Mouse (Mus musculus): ENCODE measurements at regions not wholly inside any gene's neighbourhood (a gene's known extent, or its start where the extent isn't known, plus 50 kb on each side); places are given as distances from the start of the nearest gene placed in this dataset.
A peak's percentile ranks its signal among the peaks of the same experiment; 100 is the strongest.

DNA sequence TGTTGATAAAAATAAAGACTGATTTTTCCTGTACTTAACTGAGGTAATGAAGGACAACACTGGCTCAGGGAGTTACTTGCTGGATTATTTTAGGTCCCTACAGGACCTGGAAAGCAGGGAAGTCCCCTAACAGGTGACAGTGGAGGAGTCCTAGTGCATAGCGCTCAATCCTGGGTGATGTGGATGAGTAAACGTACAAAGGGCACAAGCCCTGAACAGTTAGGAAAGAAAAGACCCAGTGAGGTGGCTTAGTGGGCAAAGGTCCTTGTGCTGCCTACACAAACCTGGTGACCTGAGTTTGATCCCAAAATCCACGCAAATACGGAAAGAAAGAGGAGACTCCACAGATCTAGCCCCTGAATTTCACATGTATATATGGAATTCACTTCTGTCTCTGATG, 99.1 kb downstream of the Hes1 start:
- no peak for DNase-seq

GRCm38 (mm10) chr16:30165667-30166180, 101.5 kb downstream of the Hes1 start:
- DNase-seq: no peak

DNA sequence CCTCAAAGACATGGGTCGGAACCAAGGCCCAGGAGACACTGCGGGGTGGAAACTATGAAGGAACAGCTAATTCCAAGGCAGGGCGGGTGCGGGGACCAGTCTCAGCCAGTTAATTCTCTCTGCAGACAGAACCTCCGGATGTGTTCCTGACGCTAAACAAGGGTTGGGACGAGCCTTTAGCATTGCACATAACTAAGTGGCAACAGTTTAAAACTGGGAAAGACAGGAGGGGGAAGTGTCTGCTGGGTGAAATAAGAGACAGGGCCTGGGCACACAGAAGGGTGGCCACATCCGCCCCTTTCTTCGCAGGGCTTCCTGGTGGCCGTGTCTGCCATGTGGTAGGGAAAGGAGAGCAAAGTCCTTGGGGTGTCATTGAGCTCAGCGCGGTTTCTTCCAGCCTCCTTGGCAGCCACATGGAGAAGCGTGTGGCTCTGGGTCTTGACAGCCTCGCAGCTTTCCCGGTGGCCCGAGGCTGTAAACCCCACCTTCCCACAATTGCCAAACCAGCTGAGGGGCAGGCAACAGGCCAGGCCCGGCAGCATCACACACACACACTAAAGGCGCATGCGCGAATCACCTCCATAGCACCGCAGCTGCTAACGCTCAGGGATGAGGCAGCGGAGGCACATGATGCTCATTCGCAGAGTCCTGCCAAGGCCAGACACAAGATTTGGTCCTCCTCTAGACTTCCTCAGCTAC, 95.8 kb downstream of the Cpn2 start:
- DNase-seq: peak; percentile 98

- no peak for DNase-seq
Observed at GRCm38 (mm10) chr16:30172136-30172731, 95.1 kb downstream of the Cpn2 start.

DNA sequence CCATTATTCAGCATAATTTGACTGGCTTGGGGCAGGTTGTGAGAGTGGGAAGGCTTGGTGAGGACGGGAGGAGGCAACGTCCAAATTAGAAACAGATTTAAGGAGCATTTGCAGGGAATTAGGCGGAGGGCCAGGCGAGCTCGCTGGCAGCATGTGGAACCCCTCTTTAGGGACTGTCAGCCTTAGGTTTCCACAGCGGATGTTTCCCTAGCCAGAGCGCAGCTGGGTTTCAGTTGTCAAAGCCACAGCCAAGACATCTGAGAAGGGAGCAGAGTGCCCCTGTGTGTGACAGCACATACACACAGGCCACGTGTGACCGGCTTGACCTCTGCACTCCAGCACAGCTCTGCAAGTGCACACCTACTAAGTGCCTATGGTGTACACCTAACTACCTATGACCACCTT, 94.5 kb downstream of the Cpn2 start:
- peak; percentile 98 for DNase-seq

- DNase-seq: peak; percentile 94
Observed at GRCm38 (mm10) chr16:30173953-30174874, 93.1 kb downstream of the Cpn2 start.

DNA sequence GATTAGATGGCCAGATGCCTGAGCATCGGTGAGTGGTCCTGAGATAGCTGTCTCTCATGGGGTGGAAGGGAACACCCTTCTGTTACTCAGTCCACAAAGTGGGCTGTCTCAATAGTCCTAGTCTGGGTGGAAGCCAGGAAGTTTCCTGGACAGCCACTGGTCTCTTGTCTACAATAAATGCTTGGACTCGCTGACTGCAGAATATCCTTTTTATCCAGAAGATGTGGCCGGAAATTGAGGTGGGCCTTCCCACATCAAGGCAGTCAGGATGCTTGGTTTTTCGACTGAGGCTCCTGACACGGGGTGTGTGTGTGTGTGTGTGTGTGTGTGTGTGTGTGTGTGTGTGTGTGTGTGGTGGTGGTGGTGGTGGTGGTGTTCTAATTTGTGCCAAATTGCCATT, 91.0 kb downstream of the Cpn2 start:
- peak; percentile 89 for DNase-seq

DNA sequence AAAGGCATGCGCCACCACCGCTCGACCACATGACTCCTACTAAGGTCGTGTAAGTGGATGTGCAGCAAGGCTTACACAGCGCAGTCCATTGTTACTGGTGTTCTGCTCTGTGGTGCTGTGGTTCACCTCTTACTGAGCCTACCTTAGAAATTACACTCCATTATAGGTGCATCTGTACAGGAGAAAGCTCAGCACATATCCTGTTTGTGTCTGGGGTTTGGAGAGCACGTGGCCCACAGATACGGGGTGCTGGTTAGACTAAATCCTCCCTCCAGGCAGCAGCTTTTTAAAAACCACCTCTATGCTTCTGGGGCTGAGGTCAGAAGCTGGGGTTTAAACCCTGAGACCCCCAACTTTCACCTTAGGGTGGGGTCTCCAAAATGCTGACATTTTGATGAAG, 89.5 kb downstream of the Cpn2 start:
- DNase-seq: no peak

GRCm38 (mm10) chr16:30178596-30178995, 88.7 kb downstream of the Cpn2 start:
- DNase-seq: no peak

DNA sequence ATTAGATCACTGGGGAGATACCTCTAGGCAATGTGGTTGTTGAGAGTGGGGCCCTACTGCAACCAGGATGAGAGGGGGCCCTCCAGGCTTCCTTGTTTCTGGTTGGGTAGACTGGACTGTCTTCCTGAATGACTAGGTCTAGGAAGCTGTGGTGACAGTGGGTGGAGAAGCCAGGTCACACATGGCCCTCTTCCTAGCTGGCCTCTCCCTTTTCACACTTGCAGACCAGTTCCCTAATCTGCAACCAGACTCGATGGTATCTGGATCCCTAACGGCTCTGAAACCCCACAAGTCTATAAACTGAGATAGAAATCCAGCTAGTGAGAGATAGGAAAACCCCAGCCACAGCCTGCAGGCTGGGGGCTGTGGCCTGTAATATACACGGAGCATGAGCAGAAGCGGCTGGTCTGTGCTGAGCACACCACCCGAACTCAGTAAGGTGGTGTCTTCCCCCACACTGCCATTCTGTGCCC, 87.8 kb downstream of the Cpn2 start:
- DNase-seq: no peak

- DNase-seq: peak; percentile 93
Observed at GRCm38 (mm10) chr16:30181116-30181515, 86.2 kb downstream of the Cpn2 start.

GRCm38 (mm10) chr16:30184591-30185265, 82.6 kb downstream of the Cpn2 start:
- DNase-seq: peak; percentile 100

GRCm38 (mm10) chr16:30185707-30186106, 81.6 kb downstream of the Cpn2 start:
- DNase-seq: no peak

- peak; percentile 98 for DNase-seq
Observed at GRCm38 (mm10) chr16:30186201-30186700, 81.0 kb downstream of the Cpn2 start.

- DNase-seq: peak; percentile 99
Observed at GRCm38 (mm10) chr16:30186701-30187270, 80.5 kb downstream of the Cpn2 start.

DNA sequence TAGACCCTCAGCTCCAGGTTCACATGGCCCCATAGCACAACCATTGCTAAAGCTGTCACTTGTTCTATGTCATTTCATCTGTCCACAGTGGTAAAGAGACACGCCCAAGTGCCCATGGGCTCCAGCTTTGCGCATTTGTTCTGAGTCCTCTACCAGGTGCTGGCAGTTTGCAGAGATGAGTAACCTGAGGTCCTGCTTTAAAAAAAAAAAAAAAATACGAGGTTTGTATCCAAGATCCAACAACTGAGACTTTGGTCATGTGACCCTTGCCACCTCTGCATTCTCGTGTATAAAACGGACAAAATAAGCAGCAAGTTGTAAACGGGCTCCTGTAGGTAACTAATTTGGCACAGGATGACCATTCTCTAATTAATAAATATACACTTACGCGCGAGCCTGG, 79.9 kb downstream of the Cpn2 start:
- DNase-seq: no peak

GRCm38 (mm10) chr16:30187907-30188414, 79.3 kb downstream of the Cpn2 start:
- DNase-seq: peak; percentile 100

GRCm38 (mm10) chr16:30188769-30189430, 78.4 kb downstream of the Cpn2 start:
- peak; percentile 99 for DNase-seq

DNA sequence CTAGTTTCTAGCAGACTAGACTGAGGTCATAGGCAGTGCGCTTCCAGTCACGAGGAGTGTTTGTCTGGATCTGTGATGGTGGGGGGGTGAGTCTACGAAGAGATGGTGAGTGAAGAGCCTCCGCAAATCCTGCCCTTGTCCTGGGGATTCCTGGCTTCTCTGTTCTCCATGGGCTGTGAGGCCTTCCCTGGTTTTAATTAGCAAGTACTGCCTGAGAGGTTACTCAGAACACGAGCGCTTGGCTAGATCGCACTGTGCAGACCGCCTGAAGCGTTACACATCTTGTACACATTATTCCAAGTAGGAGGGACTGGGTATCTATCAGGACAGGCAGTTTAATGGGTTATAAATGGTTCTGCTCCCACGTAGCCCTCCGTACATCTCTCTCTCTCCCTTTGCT, 76.9 kb downstream of the Cpn2 start:
- no peak for DNase-seq

GRCm38 (mm10) chr16:30190935-30191514, 76.3 kb downstream of the Cpn2 start:
- DNase-seq: no peak

Measured in heart, adult 11 months (tissue).